Mouse (Mus musculus) fibroblast of lung, adult 2 months (primary cell): Measurements from ENCODE around the gene Car14.

ENCODE experiments used
- DNase-seq: peaks from one replicate; pipeline ENCODE4 v3.0.0-alpha.2; 2011; ENCODE audit warnings: low read depth

The Car14 gene

DNA sequence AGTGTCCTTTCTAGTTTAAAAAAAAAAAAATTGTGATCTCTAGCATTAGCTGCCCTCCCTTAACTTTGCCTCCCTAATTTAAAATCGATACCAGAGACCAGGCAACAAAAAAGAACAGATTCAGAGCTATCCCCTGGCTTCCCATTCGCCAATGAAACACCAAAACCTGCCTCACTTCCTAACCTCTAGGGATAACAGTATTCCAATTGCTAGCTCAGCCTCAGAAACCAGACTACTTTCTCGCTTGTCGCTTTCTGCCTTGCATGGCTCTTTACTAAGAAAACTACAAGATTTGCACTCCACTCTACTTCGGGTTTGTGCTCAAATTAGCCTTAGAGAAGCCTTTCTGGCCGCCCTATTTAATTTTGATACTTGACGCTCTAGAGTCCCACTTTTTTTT lies 48.4 kb downstream of the Car14 start:
- peak; percentile 4 for DNase-seq

DNA sequence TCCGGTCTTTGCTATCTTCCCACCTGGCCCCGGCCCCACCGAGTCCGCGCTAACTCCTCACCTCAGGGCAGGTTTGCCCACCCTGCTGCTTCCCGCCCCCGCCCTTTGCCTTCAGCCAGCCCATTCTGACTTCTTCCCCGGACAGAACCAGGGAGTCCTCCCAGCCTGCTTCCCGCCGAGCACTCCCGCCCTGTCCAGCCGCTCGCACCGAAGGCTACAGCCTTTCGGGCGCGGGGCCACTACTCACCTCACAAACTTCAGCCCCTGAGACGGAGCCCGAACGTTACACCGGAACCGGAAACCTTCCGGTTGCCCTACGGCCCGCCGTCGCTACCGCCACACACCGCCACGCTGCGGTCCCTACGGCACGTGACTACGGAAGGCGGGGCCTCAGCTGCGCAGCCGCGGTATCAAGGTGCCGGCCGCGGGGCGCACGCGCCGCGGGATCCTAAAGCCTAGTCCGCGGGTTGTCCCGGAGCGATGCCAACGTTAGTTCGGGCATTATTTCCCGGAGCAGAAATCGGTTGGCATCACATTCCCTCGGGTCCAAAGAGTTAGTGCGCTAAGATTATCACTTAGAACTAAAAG lies 48.9 kb downstream of the Car14 start, which contains the start of gene Prpf3:
Gene Prpf3 (minus strand): TSS at position 384 of the 588 bp plus-strand sequence.
- peak; percentile 84 for DNase-seq

DNA sequence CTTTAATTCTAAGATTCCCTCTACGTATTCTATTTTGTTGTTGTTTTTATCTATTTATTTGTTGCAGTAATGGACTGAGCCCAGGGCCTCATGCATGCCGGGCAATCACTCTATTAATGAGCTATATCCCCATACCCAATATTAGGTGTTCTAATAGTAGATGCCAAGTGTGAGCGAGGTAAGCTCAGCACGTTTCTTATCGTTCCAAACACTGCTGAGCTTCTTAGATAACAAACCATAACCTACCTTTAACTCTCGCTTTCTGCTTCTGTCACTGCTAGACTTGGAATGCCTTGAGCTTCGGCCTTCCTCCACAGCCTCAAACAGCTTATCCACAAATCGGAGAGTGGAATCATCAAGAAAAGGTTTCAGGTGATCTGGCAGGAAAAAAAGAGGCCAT lies 53.2 kb downstream of the Car14 start:
- DNase-seq: no peak

DNA sequence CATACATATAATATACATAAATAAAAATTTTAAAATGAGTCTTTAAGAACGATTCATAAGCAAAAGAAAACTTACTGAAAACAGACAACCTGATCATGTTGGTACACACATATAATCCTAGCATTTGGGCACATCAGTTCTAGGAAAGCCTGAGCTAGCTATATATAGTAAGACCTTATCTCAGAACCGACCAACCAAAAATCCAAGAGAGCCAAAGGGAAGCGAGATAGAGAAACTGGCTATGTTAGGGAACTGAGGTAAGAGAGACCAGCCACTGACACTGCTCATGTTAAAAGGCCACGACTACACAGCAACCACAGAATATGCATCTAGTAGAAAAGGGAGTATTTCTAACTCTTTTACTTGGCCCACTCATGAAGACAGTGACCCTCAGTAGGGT lies 53.9 kb downstream of the Car14 start:
- no peak for DNase-seq
